Mouse (Mus musculus): Measurements from ENCODE around the gene Anxa4.

Gene Anxa4

DNA sequence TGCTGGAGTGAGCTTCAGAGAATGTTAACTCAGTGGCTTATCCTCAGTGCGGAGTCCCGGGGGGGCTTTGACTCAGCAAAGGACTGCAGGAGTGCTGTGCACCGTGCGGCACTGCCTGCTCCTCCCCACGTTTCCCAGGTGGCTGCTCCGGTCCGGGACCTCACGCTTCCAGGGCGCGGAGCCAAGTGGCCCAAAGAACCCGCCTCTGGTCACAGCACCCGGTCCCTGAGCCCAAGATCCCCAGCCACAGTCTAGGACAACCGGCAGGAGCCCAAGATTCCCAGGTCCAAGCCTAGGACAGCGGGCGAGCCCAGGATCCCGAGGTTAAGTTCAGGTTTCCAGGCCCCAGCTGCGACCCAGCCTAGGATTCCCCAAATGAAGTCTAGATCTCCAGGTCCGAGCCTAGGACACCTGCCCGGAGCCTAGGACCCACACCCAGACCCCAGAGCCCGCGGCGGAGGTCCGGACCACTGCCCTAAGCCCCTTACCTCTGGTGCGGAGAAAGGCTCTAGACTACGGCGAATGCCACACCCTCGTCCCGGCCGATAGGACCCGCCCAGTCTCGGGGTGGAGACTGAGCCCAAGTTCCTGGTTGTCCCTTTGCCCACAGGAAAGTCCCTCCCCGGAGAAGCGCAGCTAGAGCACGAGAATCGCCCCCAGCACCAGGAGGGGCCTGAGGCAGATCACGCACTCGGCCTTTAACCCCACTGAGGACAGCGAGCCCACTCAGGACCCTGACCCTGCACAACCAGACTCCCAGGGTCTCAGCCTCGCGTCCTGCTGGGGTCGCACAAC lies at the start of gene Anxa4:
Gene Anxa4 (minus strand): TSS at position 564 of the 795 bp plus-strand sequence.
- no peak for DNase-seq (ENCODE audit: low read depth, low spot score)

DNA sequence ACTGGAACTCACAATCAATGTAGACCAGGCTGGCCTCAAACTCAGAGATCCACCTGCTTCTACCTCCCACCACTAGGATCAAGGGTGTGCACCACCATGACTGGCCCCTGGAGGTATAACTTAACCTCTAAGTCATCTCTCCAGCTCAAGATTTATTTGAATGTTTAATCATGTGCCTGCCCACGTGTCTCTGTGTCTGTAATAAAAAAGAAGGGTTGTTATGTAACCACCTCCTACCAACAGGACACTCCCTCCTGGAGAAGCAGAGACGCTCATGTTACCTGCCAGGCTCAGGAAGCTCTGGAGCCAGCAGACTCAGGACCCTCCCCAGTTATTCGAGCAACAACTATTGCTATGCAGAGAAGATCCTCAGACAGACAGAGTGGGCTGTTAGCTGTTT lies 48.6 kb upstream of the Anxa4 start:
- no peak for DNase-seq (ENCODE audit: low read depth, low spot score)

DNA sequence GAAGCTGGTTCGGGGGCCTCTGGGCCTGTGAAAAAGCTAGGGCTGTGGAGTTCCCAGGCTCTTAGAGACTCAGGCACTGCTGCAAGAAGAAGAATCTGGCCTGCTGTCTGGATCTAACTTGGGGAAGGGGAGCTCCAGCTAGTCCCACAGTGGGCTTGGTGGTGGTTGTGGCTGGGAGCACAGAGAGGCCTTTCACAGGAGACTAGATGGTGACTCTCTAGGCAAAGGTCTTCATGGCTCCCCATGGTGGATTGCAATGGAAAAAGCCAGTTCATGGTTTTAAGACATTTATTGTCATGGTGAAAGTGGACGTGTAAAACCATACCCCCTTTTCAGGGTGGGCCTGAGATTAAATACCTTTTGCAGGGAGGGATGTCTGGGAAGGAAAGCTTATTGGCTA lies 45.7 kb upstream of the Anxa4 start:
- no peak for DNase-seq (ENCODE audit: low read depth, low spot score)

DNA sequence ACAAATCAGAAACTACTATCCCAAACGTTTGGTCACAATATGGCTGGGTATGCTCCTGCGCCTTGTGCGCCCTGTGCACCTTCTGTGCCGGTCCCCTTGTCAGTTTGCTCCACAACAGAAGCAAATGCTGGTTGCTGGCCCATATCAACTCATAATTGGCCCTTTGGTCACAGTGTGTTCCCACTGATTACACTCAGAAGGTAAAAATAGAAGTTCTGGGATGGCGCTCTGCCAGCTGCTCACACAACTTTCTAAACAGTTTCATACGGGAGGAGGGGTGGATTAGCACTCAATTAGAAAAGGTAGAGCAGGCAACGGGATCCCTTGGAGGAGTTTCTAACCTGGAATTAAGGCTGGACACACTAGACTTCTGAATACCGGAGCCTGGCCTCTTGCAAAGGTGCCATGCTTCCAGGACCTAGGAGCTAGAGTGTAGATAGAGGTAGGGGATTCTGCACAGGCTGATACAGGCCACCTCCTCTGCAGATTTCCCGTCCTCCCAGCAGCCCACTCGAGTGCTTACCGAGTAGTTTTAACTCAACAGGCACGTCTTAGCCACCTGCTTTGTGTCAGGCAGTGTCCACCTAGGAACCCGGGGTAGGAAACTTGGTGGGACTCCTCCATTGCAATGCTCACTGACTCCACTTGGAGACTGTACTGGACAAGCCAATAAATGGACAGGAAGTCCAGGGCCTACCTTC lies 39.6 kb upstream of the Anxa4 start:
- DNase-seq (ENCODE audit: low read depth, low spot score), result no peak

DNA sequence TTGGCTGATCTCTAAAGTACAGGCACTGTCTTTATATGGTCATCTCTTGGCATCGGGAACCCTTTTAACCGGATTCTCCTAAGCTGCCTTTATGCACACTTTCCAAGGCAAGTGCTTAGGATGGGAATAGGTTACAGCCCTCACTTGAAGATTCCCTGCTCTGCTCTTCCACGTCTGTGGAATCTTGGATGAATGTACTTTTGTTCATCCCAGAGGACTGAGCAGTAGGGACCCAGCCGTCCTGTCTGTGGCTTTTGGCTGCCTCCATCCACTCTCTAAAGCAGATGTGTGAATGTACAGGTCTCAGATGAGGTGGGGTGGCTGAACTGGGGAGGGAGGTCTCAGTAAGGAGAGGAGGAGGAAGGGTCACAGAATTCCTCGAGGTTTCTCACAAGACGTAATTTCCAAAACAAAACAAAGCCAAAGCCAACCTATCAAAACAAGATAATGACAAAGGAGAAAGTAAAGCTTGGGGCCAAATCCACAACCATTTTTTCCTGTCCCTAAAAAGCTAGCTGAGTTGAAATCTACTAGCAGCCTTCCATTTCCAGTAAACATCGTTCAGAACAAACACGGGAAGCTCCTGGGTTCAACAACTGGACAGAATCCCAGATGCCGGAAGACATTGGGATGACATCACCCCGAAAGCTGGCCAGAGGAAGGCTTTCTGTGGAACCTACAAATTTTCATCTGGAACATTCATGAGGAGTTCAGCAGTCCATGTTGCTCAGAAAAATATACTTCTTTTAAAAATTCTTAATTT lies 37.5 kb upstream of the Anxa4 start:
- no peak for DNase-seq (ENCODE audit: low read depth, low spot score)

DNA sequence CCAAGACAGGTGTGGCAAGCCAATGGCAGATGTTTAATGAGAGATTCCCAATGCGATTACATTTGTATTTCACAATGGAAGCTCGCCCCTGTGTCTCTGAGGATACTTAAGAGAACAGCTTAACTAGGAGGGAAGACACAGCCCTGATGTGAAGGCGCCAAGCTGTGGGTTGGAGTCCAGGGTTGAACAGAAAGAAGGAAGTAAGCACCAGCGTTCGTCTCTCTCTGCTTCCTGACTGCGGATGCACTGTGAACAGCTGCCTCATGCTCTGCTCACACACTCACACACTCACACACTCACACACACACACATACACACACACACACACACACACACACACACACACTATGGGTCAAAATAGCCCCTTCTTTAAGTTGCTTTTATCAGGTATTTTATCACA lies 36.4 kb upstream of the Anxa4 start:
- no peak for DNase-seq (ENCODE audit: low read depth, low spot score)

DNA sequence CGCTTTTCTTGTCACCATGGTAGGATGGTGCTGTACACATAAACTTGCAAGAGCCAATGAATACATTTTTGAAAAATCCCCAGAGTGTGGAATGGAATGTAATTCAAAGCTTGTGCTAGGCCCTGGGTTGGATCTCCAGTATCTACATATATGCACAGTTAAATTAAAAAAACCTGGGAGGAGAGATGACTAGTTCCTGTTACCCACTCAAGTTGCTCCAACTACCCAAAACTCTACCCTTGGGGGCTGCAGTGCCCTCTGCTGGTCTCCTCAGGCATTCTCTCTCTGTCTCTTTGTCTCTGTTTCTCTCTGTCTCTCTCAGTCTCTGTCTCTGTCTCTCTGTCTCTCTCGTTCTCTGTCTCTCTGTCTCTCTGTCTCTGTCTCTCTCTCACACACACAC lies 34.0 kb upstream of the Anxa4 start:
- DNase-seq (ENCODE audit: low read depth, low spot score), result no peak

DNA sequence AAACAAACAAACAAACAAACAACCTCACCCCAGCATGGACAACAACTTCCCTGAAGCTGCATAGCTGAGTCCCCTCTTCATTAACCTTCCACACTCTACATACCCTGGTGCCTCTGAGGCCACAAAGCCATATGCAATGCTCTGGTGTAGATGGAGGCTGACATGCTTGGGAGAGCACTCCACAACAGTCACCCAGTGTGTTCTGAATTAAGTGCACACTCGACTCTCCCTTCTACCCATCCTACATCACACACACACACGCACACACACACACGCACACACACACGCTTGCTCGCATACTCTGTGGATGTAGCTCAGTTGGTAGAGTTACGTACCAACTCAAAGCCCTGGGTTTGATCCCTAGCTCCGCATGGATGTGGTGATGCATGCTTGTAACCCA lies 31.0 kb upstream of the Anxa4 start:
- no peak for DNase-seq (ENCODE audit: low read depth, low spot score)

DNA sequence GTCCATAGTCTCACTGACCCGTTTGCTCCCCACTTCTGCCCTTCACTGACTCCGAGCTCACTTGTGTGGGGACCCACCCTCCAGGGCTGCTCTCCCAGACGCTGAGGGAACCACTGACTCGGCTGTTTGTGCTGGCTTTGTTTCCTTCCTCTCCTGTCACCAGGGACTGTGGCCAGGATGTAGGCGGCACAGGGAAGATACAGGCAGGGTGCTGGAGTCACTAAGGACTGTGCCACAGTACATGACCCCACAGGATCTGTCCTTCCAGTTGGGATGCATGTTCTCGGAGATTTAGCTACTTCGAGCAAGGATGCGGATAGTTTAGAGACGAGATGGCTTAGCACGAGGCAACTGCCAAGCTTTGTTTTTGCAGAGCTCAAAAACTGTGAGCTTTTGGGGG lies 30.4 kb upstream of the Anxa4 start:
- DNase-seq (ENCODE audit: low read depth, low spot score), result no peak

DNA sequence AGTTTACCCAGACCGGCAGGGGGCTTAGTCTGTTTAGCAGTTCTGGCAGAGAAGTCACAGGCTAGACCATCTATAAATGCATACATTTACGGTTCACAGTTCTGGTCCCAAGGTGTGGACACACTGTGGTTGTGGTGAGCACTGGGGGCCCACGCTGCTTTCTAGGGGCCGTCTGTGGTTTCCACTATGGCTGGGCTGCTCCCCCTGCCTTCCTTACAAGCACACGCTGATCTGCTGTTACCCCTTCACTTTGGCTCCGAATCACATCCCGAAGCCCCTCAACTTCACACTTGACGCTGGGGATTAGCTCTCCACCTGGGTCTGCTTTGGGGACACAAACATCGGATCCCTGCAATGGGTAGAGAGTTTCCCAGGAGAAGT lies 29.7 kb upstream of the Anxa4 start:
- no peak for DNase-seq (ENCODE audit: low read depth, low spot score)

DNA sequence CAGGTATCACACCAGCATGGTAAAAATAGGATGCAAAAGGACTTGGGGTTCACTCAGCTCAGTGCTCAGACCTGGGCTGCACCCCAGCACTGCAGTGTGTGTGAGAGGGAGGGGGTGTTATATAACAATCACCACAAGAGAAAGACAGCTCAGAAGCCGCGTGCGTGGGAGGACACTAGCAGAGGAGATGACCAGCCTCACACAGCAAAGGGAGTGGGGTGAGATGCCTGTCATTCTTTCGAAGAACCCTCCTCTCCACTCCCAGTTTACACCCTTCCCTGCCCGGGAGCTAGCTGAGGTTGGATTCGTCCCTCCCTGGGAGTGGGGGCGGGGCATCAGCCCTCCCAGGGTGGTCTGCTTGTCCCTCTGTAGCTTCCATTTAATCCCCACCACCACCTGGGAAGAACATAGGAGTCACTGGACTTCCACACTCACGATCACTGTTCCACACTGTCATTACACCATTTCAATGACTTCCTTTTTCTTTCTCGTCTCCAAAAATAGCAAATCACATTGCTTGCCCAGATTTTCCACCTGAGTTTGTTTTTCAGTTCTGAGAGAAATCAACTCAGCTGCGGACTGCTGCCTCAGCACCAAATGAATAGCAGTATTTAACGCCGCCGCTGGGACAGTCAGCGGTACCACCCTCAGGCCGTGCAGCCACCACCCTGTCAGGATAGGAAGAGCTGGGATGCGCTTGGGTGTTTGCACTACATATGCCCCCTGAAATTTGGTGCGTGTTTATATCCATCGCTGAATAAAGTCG lies 29.1 kb upstream of the Anxa4 start:
- DNase-seq (ENCODE audit: low read depth, low spot score), result no peak

DNA sequence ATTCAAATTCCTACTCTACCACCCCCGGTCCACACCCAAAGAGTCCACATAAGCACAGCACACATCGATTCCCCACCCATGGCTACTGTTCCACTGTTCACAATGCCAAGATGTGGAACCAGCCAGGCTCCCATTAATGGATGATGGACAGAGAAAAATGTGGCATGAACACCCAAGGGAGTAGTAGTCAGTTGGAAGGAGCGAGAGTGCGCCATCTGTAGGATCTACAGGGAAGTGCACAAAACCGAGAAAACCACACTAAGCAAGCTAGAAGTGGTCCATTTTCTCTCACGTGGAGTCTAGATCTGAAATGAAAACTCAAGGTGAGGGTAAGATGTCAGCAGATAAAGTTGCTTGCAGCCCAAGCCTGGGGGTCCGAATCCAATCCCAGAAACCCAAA lies 27.3 kb upstream of the Anxa4 start:
- no peak for DNase-seq (ENCODE audit: low read depth, low spot score)

DNA sequence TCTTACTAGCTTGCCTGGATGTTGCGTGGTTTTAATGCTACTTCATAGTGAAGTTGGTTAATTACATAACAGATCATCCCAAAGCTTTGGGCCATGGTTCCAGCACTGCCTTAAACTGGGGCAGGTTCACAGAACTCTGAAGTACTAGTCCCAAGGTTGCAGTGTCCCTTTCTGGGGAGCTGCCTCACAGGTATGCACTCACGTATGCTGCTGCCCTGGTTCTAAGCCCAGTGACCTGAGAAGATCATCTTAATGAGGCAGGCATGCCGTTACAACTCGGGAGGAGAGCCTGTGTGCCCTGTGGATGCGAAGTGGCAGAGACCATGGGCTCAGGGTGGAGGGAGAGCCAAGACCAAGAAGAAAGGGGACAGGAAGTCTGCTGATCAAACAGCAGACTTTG lies 26.5 kb upstream of the Anxa4 start:
- no peak for DNase-seq (ENCODE audit: low read depth, low spot score)

DNA sequence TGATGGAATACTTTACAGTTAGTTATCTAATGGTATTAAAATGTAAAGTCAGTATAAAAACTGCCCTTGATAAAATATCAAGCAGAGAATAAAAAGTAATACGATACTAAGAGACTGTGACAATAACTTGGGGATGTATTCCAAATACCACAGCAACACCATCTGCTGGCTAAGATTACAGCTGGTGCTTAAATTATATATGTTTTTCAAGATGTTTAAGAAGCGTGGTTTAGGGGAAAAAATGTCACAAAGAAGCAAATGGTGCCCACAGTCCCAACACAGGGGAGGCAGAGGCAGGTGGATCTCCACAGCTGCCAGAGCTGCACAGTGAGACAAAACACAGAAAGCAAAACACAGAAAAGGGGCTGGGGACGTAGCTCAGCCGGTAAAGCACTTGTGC lies 25.5 kb upstream of the Anxa4 start:
- DNase-seq (ENCODE audit: low read depth, low spot score), result no peak

DNA sequence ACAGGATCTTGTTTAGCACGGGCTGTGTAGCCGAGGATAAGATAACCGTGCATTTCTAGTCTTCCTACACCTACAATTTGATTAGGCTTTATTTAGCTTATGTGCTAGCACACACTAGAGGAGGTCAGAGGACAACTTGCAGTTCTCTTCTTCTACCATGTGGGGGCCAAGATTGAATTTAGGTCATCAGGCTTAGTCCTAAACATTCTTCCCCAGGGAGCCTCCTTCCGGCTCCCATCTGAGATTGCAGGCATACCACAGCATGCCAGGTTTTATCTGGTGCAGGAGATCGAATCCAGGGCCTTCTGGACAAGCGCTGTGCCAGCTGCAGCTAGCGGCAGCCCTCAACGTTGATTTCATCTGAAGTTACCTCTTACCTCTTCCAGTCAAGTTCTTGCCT lies 23.2 kb upstream of the Anxa4 start:
- DNase-seq (ENCODE audit: low read depth, low spot score), result no peak

DNA sequence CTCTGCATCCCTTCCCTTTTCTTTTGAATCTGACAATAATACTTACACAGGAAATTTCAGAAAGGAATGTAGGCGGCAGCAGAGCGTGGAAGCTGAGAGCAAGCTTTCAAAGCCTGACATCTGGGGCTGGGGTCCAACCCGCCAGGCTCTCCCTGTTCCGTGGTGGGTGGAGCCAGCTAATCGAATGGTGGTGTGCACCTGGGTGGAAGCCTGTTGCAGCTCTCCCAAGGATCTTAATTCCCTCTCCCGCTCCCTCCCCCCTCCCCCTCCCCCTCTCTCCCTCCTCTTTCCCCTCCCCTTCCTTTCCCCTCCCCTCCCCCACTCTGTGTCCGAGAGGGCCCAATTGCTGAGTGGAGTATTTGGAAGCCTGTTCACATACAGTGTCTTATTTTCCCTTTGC lies 22.1 kb upstream of the Anxa4 start:
- no peak for DNase-seq (ENCODE audit: low read depth, low spot score)

DNA sequence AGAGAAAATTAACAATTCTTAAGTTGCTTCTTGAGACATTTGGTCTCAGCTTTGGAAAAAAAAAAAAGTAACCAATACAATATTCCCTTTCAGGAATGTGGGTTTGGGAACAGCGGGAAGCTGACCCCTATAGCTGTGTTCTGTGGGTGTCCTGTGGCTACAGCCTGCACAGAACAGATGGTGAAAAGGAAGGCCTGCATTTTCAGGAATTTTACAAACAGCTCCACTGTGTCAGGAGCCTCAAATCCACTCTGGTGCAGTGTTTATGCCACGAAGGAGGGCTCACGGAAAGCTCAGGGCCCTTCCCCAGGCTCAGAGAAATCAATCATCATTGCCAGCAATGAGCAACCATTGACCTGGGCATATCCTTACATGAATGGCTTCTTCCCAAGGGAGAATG lies 21.5 kb upstream of the Anxa4 start:
- DNase-seq (ENCODE audit: low read depth, low spot score), result no peak

DNA sequence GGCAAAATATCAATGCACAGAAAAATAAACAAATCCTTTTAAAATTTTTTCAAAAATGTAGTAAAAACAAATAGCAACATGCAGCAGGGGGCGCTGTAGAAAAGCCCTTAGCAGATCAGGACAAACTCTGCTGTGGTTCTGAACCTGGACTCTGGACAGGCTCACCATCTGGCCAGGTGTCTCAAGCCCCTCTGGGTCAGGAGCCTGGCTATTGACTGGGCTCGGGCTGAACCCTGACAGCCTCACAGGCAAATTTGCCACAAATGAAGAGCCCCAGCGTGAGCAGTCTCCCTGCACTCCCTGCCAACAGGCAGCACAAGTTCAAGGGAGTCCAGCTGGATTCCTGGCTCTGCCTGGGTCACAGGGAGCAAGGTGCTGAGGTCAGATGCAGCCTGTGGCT lies 20.0 kb upstream of the Anxa4 start:
- DNase-seq (ENCODE audit: low read depth, low spot score), result no peak

DNA sequence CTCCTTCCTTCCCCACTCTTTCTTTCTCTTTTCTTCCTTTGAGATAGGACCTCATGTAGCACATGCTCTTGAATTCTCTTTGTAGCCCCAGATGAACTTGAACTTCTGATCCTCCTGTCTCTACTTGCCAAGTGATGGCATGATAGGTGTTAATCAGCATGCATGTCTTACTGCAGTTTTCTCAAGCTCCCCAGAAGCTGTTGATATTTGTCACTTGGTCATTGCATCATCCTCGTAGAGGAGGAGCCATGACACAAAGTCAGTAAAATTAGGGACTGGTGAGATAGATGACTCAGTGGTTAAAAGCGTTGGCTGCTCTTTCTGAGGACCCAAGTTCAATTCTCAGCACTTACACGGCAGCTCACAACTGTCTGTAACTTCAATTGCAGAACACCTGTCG lies 19.5 kb upstream of the Anxa4 start:
- DNase-seq (ENCODE audit: low read depth, low spot score), result no peak

DNA sequence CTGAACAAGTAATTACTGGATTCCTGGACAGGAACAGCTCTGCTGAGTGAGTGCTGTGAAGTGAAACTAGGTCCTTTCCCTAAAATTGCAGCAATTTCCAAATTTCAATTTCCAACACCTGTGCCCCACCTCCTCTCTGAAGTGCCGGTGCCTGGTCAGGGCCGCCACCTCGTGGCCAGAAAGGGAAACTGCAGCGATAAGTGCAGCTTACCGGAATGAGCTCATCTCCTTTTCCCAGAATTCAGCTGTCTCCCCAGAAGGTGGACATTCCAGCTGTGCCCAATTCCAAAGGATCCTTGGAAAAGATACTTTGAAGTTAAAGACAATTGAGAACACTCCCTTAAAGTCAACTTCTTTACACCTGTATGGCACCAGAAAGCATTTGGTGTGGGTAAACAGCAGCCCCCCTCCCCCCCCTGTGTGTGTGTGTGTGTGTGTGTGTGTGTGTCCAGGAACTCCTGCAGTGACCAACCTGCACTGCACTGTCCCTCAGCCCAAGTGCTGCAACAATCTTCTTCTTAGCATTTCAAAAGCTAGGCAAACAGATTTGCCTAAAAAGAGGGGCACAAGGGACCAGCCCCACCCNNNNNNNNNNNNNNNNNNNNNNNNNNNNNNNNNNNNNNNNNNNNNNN lies 13.2 kb upstream of the Anxa4 start:
- no peak for DNase-seq (ENCODE audit: low read depth, low spot score)

DNA sequence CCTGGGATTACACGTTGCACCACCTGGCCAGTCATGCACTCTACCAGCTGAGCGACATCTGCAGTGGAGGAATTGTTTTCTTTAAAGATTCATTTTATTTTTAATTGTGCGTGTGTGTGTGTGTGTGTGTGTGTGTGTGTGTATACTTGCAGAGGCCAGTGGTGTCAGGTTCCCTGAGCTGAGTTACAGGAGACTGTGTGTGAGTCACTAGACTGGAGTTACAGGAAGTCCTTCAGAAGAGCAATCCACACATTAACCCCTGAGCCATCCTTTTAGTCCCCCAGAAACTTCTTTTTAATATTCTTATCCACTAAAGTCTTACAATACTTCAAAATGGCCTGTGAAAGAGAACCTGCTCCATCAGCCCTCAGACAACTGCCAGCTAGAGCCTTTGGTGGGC lies 11.3 kb upstream of the Anxa4 start:
- no peak for DNase-seq (ENCODE audit: low read depth, low spot score)

DNA sequence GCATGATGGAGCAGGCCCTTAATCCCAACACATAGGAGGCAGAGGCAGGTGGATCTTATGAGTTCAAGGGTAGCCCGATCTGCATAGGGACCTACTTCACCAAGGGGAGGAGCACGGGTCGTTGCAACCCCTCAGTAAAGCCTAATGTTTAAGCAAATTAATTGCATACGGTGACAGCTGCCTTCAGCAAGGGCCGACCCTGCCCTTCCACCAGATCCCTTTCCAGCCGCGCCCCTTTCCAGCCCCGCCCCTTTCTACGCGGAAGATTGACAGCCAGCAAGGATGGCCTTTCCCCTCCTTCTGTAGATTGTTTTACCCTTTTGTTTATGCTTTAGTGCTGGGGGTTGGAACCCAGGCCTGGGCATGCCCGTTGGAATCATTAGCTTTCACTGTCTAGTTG lies 8.0 kb upstream of the Anxa4 start:
- no peak for DNase-seq (ENCODE audit: low read depth, low spot score)
